Mouse (Mus musculus): ENCODE results near the gene Apbb1. TPM values are rescaled to one million over a fixed set of nuclear protein-coding genes. Genes with fewer than 3 reads are reported as not detected.

Apbb1 gene
- polyA plus RNA-seq, 1 experiment from 2014 or later: 77.5 TPM

DNA sequence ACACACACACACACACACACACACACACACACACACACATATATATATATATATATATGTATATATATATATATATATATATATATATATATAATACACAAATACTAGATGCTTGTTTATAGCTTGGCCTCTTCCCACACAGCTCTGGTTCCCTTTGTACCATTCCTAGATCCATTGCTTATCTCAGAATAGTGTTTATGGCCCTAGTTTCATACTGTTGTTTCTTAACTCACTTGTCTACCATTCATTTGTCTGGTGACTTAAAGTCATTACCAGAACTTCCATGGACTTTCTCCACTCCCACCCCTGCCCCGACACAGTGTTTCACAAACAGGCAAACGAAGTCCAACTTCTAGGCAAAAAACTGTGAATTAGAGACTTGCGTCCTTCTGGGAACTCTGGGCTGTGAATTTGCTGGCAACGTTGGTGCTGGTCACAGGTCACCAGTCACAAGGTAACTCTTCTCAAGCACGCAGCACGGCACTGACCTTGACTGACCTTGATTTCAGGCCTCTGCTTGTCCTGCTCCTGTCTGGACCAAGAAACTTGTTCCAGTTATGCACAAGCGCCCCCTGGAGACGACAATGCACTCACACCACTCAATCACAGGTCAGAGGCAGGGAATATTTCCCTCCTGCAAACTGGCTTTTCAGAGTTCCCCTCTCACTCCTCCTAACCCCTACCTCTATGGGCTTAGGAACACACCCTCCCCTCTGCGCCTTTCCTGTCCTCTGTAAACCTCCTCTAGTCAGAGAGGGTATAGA, 21.6 kb upstream of the Apbb1 start:
- 31% methylated on average over 9 of the region's 9 CpGs for WGBS
- no peak overlapping the region for H3K27ac ChIP-seq

GRCm38 (mm10) chr7:105590097-105590496, 8.6 kb upstream of the Apbb1 start:
- Histone ChIP-seq H3K4me1 (no peaks in the 10 kb centered on the region; the same call in 1 of the 2 replicates), H3K27me3 (no peaks in the 10 kb centered on the region), H3K4me3 (no peak overlapping the region), H3K9ac (no peak overlapping the region), H3K36me3 (no peaks in the 10 kb centered on the region), H3K9me3 (no peaks in the 10 kb centered on the region), H3K27ac (no peak overlapping the region), H3K4me2 (replicated peaks) (no peak overlapping the region)
- no peak for ATAC-seq (ENCODE audit: insufficient number of reproducible peaks, insufficient read depth, low FRiP score, low TSS enrichment)
- 18% methylated on average over 7 of the region's 7 CpGs for WGBS

More for the DNA sequence above, 21.6 kb upstream of the Apbb1 start:
- H3K4me1 ChIP-seq: no peaks in the 10 kb centered on the region
- no peak overlapping the region for H3K4me2 ChIP-seq (replicated peaks)
- H3K9me3 ChIP-seq: 0 out of 2 replicates have a peak, but pooled peaks cover 5% of the 10 kb centered on the region
- no peaks in the 10 kb centered on the region for H3K36me3 ChIP-seq
- H3K4me3 ChIP-seq: no peak overlapping the region
- ATAC-seq (ENCODE audit: insufficient number of reproducible peaks, insufficient read depth, low FRiP score, low TSS enrichment): no peak
- H3K9ac ChIP-seq: no peak overlapping the region
- no peaks in the 10 kb centered on the region for H3K27me3 ChIP-seq

DNA sequence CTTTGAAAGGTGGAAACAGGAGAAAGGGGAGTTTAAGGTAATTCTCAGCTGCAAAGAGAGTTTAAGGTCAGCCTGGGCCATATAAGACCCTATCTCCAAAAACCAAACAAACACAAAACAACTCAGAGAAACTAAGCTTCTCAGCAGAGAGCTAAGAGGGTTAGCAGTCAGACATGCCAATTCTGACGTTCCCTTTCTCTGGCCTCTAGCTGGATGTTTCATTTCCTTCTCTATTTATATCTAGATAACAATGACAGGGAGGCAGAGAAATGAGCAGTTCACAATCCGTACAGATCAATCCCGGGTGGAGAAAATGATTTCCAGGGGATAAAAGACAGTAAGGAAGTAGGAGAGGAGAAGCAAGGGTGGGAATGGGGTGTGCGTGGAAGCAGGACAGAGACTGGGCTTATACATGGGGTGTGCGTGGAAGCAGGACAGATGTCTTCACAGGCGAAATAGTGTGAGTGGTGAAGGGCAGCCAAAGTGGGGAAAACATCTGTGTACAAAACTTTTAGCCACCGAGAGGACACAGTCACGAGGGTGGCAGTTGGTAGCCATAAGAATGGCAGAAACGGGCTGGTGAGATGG, 7.0 kb upstream of the Apbb1 start:
- Histone ChIP-seq H3K27ac (no peak overlapping the region), H3K4me2 (replicated peaks) (no peak overlapping the region), H3K4me1 (no peaks in the 10 kb centered on the region; the same call in 1 of the 2 replicates), H3K9me3 (no peaks in the 10 kb centered on the region), H3K36me3 (no peaks in the 10 kb centered on the region), H3K4me3 (no peak overlapping the region), H3K27me3 (no peaks in the 10 kb centered on the region), H3K9ac (no peak overlapping the region)
- 73% methylated on average over 9 of the region's 9 CpGs for WGBS
- ATAC-seq (ENCODE audit: insufficient number of reproducible peaks, insufficient read depth, low FRiP score, low TSS enrichment): no peak

GRCm38 (mm10) chr7:105581959-105582358, 506 bp upstream of the Apbb1 start:
- Histone ChIP-seq H3K36me3 (no peaks in the 10 kb centered on the region), H3K9me3 (no peaks in the 10 kb centered on the region), H3K27me3 (no peaks in the 10 kb centered on the region), H3K4me3 (peak overlapping the region; percentile 66), H3K4me2 (replicated peaks) (peak overlapping the region; percentile 76), H3K9ac (no peak overlapping the region), H3K27ac (no peak overlapping the region), H3K4me1 (peaks cover 20% of the 10 kb centered on the region)
- ATAC-seq (ENCODE audit: insufficient number of reproducible peaks, insufficient read depth, low FRiP score, low TSS enrichment): no peak
- 79% methylated on average over 2 of the region's 2 CpGs for WGBS

- peak overlapping the region; percentile 76 for H3K4me2 ChIP-seq (replicated peaks)
- H3K9me3 ChIP-seq: no peaks in the 10 kb centered on the region
- H3K4me1 ChIP-seq: peaks cover 29% of the 10 kb centered on the region
- peak overlapping the region; percentile 78 for H3K9ac ChIP-seq
- no peaks in the 10 kb centered on the region for H3K36me3 ChIP-seq
- 1% methylated on average over 12 of the region's 22 CpGs for WGBS
- H3K4me3 ChIP-seq: peak overlapping the region; percentile 66
- peak overlapping the region; percentile 79 for H3K27ac ChIP-seq
- ATAC-seq (ENCODE audit: insufficient number of reproducible peaks, insufficient read depth, low FRiP score, low TSS enrichment): no peak; the same call in 1 of the 2 replicates
- H3K27me3 ChIP-seq: no peaks in the 10 kb centered on the region
Measured at GRCm38 (mm10) chr7:105580627-105581089, 795 bp downstream of the Apbb1 start.

DNA sequence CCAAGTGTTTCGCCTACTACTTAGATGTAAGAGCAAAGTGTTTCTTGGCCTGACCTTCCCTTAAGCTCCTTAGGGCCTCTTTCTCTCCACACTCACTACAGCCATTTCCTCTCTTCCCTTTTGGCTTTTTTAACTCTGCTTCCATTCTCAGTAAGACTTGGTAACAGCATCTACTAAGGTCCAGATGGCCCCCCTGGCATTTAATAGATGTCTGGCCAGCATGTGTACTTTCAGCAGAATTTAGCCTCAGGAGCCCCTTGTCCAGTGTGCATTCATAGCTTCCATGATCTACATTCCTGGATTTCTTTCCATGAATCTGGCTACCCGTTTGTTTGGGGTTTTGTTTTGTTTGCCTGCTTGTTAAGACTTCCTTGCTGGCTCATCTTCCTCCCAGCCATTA, 3.0 kb downstream of the Apbb1 start:
- WGBS: 76% methylated on average over 2 of the region's 2 CpGs
- Histone ChIP-seq H3K9me3 (no peaks in the 10 kb centered on the region), H3K27ac (no peak overlapping the region), H3K4me3 (no peak overlapping the region), H3K27me3 (no peaks in the 10 kb centered on the region), H3K4me2 (replicated peaks) (no peak overlapping the region), H3K4me1 (peaks cover 29% of the 10 kb centered on the region), H3K9ac (no peak overlapping the region), H3K36me3 (peaks cover 11% of the 10 kb centered on the region; the same call in 1 of the 2 replicates)
- no peak for ATAC-seq (ENCODE audit: insufficient number of reproducible peaks, insufficient read depth, low FRiP score, low TSS enrichment)

GRCm38 (mm10) chr7:105577377-105577871, 4.0 kb downstream of the Apbb1 start:
- ATAC-seq (ENCODE audit: insufficient number of reproducible peaks, insufficient read depth, low FRiP score, low TSS enrichment): no peak
- H3K27ac ChIP-seq: no peak overlapping the region
- peaks cover 29% of the 10 kb centered on the region for H3K4me1 ChIP-seq
- no peaks in the 10 kb centered on the region for H3K27me3 ChIP-seq
- H3K4me2 ChIP-seq (replicated peaks): no peak overlapping the region
- H3K9ac ChIP-seq: no peak overlapping the region
- peaks cover 21% of the 10 kb centered on the region; the same call in 1 of the 2 replicates for H3K36me3 ChIP-seq
- H3K4me3 ChIP-seq: no peak overlapping the region
- no peaks in the 10 kb centered on the region for H3K9me3 ChIP-seq
- WGBS: 89% methylated on average over 6 of the region's 6 CpGs

DNA sequence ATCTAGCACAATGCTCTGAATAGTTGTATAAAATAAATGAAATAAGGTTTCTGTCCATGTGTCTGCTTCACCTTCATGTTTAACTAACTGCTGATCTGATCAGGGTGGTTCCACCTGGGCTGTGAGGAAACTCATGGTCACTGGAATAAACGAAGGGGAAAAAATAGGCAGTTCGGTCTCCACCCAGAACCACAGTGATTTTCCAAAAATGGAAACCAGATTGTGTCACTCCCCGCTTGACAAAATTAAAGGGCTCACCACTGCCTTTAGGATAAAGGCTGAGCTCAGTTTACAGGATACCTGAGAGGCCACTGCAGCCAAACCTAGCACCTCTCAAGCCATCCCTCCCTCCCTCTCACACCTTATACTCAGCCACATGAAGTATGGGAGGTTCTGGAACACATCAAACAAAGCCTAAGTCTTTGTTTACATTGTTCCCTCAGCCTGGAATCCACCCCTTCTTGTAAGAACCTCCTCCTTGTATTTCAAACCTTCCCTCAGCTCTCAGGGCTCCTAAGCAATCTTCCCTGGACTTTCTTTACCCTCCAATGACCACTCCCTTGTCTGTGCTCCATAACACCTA, 5.2 kb downstream of the Apbb1 start:
- H3K27me3 ChIP-seq: no peaks in the 10 kb centered on the region
- peaks cover 23% of the 10 kb centered on the region; the same call in 1 of the 2 replicates for H3K36me3 ChIP-seq
- H3K4me3 ChIP-seq: no peak overlapping the region
- no peak for ATAC-seq (ENCODE audit: insufficient number of reproducible peaks, insufficient read depth, low FRiP score, low TSS enrichment)
- no peak overlapping the region for H3K9ac ChIP-seq
- WGBS: 42% methylated on average over 3 of the region's 3 CpGs
- no peak overlapping the region for H3K4me2 ChIP-seq (replicated peaks)
- H3K9me3 ChIP-seq: no peaks in the 10 kb centered on the region
- no peak overlapping the region for H3K27ac ChIP-seq
- H3K4me1 ChIP-seq: peaks cover 23% of the 10 kb centered on the region

DNA sequence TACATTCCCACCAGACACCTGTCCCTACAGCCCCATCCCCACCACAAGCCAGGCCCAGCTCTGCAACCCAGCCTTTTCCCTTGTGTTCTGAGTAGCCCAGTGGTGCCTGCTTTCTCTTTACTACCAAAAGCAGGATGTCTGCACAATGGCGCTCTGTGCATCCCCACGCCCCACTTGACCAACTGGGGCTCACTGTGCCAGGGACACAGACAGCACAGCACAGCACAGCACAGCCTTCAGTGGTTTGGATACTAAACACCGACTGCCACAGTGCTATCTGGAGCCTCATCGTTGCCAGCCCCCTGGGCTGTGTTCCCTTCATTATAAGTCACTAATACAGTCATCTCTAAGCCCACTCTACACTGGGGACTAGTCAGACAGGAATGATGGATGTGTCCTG, 6.9 kb downstream of the Apbb1 start:
- peaks cover 23% of the 10 kb centered on the region; the same call in 1 of the 2 replicates for H3K36me3 ChIP-seq
- H3K4me1 ChIP-seq: peaks cover 23% of the 10 kb centered on the region
- no peak overlapping the region for H3K9ac ChIP-seq
- no peaks in the 10 kb centered on the region for H3K9me3 ChIP-seq
- H3K4me3 ChIP-seq: no peak overlapping the region
- no peak overlapping the region for H3K27ac ChIP-seq
- 83% methylated on average over 4 of the region's 4 CpGs for WGBS
- ATAC-seq (ENCODE audit: insufficient number of reproducible peaks, insufficient read depth, low FRiP score, low TSS enrichment): no peak
- H3K4me2 ChIP-seq (replicated peaks): no peak overlapping the region
- H3K27me3 ChIP-seq: no peaks in the 10 kb centered on the region

DNA sequence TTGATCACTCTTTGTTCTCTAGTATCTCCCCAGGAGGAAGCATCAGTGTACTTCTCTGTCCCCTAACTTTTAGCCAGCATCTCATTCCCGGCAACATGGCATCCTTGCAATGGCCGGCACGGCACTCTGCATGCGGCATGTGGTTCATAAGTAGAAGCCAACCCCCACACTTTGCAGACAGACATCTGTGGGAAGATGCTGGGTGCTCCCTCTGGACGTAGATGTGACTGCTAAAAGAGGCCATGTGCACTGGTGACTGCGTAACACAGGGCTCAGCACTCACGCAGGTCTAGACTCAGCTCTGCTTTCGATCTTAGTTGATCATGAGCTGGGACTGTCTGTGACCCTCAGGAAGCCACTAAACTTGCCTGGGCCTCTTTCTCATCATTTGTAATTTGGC, 8.5 kb downstream of the Apbb1 start:
- no peak overlapping the region for H3K9ac ChIP-seq
- H3K4me3 ChIP-seq: no peak overlapping the region
- H3K36me3 ChIP-seq: peaks cover 24% of the 10 kb centered on the region; the same call in 1 of the 2 replicates
- H3K27ac ChIP-seq: no peak overlapping the region
- no peaks in the 10 kb centered on the region for H3K9me3 ChIP-seq
- 91% methylated on average over 8 of the region's 8 CpGs for WGBS
- H3K4me2 ChIP-seq (replicated peaks): no peak overlapping the region
- H3K27me3 ChIP-seq: no peaks in the 10 kb centered on the region
- peaks cover 31% of the 10 kb centered on the region for H3K4me1 ChIP-seq
- ATAC-seq (ENCODE audit: insufficient number of reproducible peaks, insufficient read depth, low FRiP score, low TSS enrichment): no peak

DNA sequence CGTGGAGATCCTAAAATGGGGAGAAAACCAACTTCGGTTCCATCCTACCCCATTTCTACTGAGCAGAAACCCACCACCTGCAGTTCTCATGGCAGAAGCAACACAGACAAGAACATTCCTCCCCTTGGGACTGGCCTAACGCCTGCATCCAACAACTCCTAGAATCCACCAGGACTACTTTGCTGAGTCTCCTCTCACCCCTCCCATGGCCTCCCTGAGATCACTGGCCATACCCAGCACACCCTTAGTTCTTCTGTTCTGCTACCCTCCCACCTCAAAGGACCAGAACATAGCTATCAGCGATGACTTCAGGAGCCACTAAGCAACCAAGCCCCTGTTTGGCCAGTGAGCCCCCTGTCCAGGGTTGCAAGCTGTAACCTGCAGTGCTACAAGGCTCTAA, 10.7 kb downstream of the Apbb1 start:
- no peak overlapping the region for H3K4me3 ChIP-seq
- peaks cover 21% of the 10 kb centered on the region for H3K4me1 ChIP-seq
- H3K9ac ChIP-seq: no peak overlapping the region
- ATAC-seq (ENCODE audit: insufficient number of reproducible peaks, insufficient read depth, low FRiP score, low TSS enrichment): no peak
- no peaks in the 10 kb centered on the region for H3K27me3 ChIP-seq
- 79% methylated on average over 4 of the region's 4 CpGs for WGBS
- H3K36me3 ChIP-seq: peaks cover 46% of the 10 kb centered on the region
- H3K27ac ChIP-seq: no peak overlapping the region
- no peaks in the 10 kb centered on the region for H3K9me3 ChIP-seq
- no peak overlapping the region for H3K4me2 ChIP-seq (replicated peaks)

Data from embryonic facial prominence, embryonic 12.5 days (tissue).